Mouse (Mus musculus): ENCODE data around the gene Adora2b. TPM values are rescaled to one million over a fixed set of nuclear protein-coding genes. Genes with fewer than 3 reads are reported as not detected.

Adora2b gene
- total and polyA plus RNA-seq, 3 experiments: 2.2 to 3.2 TPM; not detected in 1

GRCm38 (mm10) chr11:62249266-62250037, 668 bp downstream of the Adora2b start:
- H3K4me1 ChIP-seq (ENCODE audit: control insufficient read depth in 1 of 2, insufficient read depth in 2 of 2, low read length in 2 of 2): peaks cover 0 to 16% of the 10 kb centered on the region in 2 experiments; a peak in 3 of 4 replicates
- no peaks in the 10 kb centered on the region for H3K27me3 ChIP-seq (ENCODE audit: control insufficient read depth in 1 of 2, insufficient read depth in 2 of 2, low read length in 2 of 2)
- TF ChIP-seq MAZ (IDR thresholded peaks at IDR 0.05; ENCODE audit: low read depth, low read length) (peak; percentile 46; the same call in 1 of the 2 replicates), SIN3A (IDR thresholded peaks at IDR 0.05; ENCODE audit: low read length) (no peak), MAX (IDR thresholded peaks at IDR 0.05; ENCODE audit: low read length) (peak; percentile 13), RAD21 (IDR thresholded peaks at IDR 0.05; ENCODE audit: low read depth, low read length) (peak; percentile 12), TAL1 (IDR thresholded peaks at IDR 0.05; ENCODE audit: low read length) (no peak), CTCF (IDR thresholded peaks at IDR 0.05 in 2 of 3, conservative IDR thresholded peaks at IDR 0.05 in 1 of 3; ENCODE audit: control insufficient read depth in 1 of 3, insufficient read depth in 1 of 3, low read depth in 2 of 3, low read length in 3 of 3, poor library complexity in 1 of 3, severe bottlenecking in 1 of 3) (peak in 1 of 3 experiments; percentile 34; a peak in 3 of 6 replicates), SMC3 (IDR thresholded peaks at IDR 0.05; ENCODE audit: low read depth, low read length) (peak; percentile 35)
- H3K9me3 ChIP-seq (replicated peaks; ENCODE audit: insufficient read depth, low read length): no peaks in the 10 kb centered on the region
- peak overlapping the region; percentile 65 for H3K9ac ChIP-seq (ENCODE audit: control insufficient read depth, low read depth, low read length, poor library complexity, severe bottlenecking)
- H3K27ac ChIP-seq (ENCODE audit: control insufficient read depth, low read depth, low read length): no peak overlapping the region
- DNase-seq (ENCODE audit: low read depth, low spot score): no peak
- no peaks in the 10 kb centered on the region for H3K79me2 ChIP-seq (ENCODE audit: control insufficient read depth, insufficient read depth, low read length, poor library complexity)
- peak overlapping the region; percentile 76 to 79 for H3K4me3 ChIP-seq (ENCODE audit: control insufficient read depth in 1 of 2, insufficient read depth in 1 of 2, low read depth in 2 of 2, low read length in 2 of 2)
- H3K36me3 ChIP-seq (ENCODE audit: control insufficient read depth in 1 of 2, insufficient read depth in 2 of 2, low read length in 2 of 2): peaks cover 0 to 13% of the 10 kb centered on the region in 2 experiments; a peak in 2 of 4 replicates

GRCm38 (mm10) chr11:62251047-62251446, 2.3 kb downstream of the Adora2b start:
- peak; percentile 90 for DNase-seq (ENCODE audit: low read depth, low spot score)
- TF ChIP-seq POLR2A (IDR thresholded peaks at IDR 0.05; ENCODE audit: control insufficient read depth in 1 of 2, insufficient read depth in 1 of 2, low read depth in 1 of 2, low read length in 2 of 2, poor library complexity in 1 of 2) (no peak), SIN3A (IDR thresholded peaks at IDR 0.05; ENCODE audit: low read length) (peak; percentile 67), ZNF384 (IDR thresholded peaks at IDR 0.05; ENCODE audit: low read depth, low read length) (no peak), KAT2A (conservative IDR thresholded peaks at IDR 0.05; ENCODE audit: low read depth, low read length) (no peak), JUND (IDR thresholded peaks at IDR 0.05; ENCODE audit: low read depth, low read length) (no peak), EP300 (IDR thresholded peaks at IDR 0.05; ENCODE audit: low read depth in 1 of 2, low read length in 2 of 2) (peak; percentile 34 to 36; a peak in 3 of 4 replicates), BHLHE40 (IDR thresholded peaks at IDR 0.05; ENCODE audit: borderline replicate concordance, low read depth, low read length) (peak; percentile 85; the same call in 1 of the 2 replicates), CTCF (IDR thresholded peaks at IDR 0.05 in 2 of 3, conservative IDR thresholded peaks at IDR 0.05 in 1 of 3; ENCODE audit: control insufficient read depth in 1 of 3, insufficient read depth in 1 of 3, low read depth in 2 of 3, low read length in 3 of 3, poor library complexity in 1 of 3, severe bottlenecking in 1 of 3) (no peak), E2F4 (IDR thresholded peaks at IDR 0.05; ENCODE audit: borderline replicate concordance, low read depth, low read length) (no peak), MXI1 (IDR thresholded peaks at IDR 0.05; ENCODE audit: low read depth, low read length) (no peak), TCF12 (IDR thresholded peaks at IDR 0.05; ENCODE audit: low read depth, low read length) (0 out of 2 replicates have a peak, but pooled peaks have one; percentile 6), SMC3 (IDR thresholded peaks at IDR 0.05; ENCODE audit: low read depth, low read length) (no peak), GABPA (IDR thresholded peaks at IDR 0.05; ENCODE audit: low read depth, low read length) (no peak), MYC (IDR thresholded peaks at IDR 0.05; ENCODE audit: low read depth, low read length) (no peak), NRF1 (IDR thresholded peaks at IDR 0.05; ENCODE audit: insufficient read depth, low read depth, low read length, poor library complexity, severe bottlenecking) (no peak), ZMIZ1 (IDR thresholded peaks at IDR 0.05; ENCODE audit: low read depth, low read length) (no peak), MEF2A (IDR thresholded peaks at IDR 0.05; ENCODE audit: extremely low read depth, insufficient replicate concordance, low read depth, low read length, poor library complexity, severe bottlenecking) (no peak), RCOR1 (IDR thresholded peaks at IDR 0.05; ENCODE audit: low read depth, low read length) (peak; percentile 93), RAD21 (IDR thresholded peaks at IDR 0.05; ENCODE audit: low read depth, low read length) (no peak), MAZ (IDR thresholded peaks at IDR 0.05; ENCODE audit: low read depth, low read length) (no peak), CHD2 (IDR thresholded peaks at IDR 0.05; ENCODE audit: low read length) (no peak), ELF1 (IDR thresholded peaks at IDR 0.05; ENCODE audit: low read depth, low read length) (peak; percentile 45; the same call in 1 of the 2 replicates), USF1 (IDR thresholded peaks at IDR 0.05; ENCODE audit: low read depth, low read length) (peak; percentile 97), UBTF (IDR thresholded peaks at IDR 0.05; ENCODE audit: borderline replicate concordance, insufficient read depth, low read depth, low read length) (no peak), POLR2AphosphoS5 (IDR thresholded peaks at IDR 0.05; ENCODE audit: borderline replicate concordance, low read depth, low read length) (no peak), GATA1 (IDR thresholded peaks at IDR 0.05; ENCODE audit: low read depth, low read length) (no peak)

More at GRCm38 (mm10) chr11:62251047-62251446, 2.3 kb downstream of the Adora2b start:
- Histone ChIP-seq H3K4me3 (ENCODE audit: control insufficient read depth in 1 of 2, insufficient read depth in 1 of 2, low read depth in 2 of 2, low read length in 2 of 2) (peak overlapping the region; percentile 9 to 16; a peak in 2 of 4 replicates), H3K4me1 (ENCODE audit: control insufficient read depth in 1 of 2, insufficient read depth in 2 of 2, low read length in 2 of 2) (peaks cover 0 to 16% of the 10 kb centered on the region in 2 experiments; a peak in 3 of 4 replicates), H3K9ac (ENCODE audit: control insufficient read depth, low read depth, low read length, poor library complexity, severe bottlenecking) (peak overlapping the region; percentile 30), H3K79me2 (ENCODE audit: control insufficient read depth, insufficient read depth, low read length, poor library complexity) (no peaks in the 10 kb centered on the region), H3K36me3 (ENCODE audit: control insufficient read depth in 1 of 2, insufficient read depth in 2 of 2, low read length in 2 of 2) (peaks cover 0 to 13% of the 10 kb centered on the region in 2 experiments; a peak in 2 of 4 replicates), H3K9me3 (replicated peaks; ENCODE audit: insufficient read depth, low read length) (no peaks in the 10 kb centered on the region), H3K27me3 (ENCODE audit: control insufficient read depth in 1 of 2, insufficient read depth in 2 of 2, low read length in 2 of 2) (no peaks in the 10 kb centered on the region), H3K27ac (ENCODE audit: control insufficient read depth, low read depth, low read length) (no peak overlapping the region)
